Mouse (Mus musculus): Measurements from ENCODE around the gene Akap2. TPM values are rescaled to one million over a fixed set of nuclear protein-coding genes. Genes with fewer than 3 reads are reported as not detected.
A peak's percentile ranks its signal among the peaks of the same experiment; 100 is the strongest.

The Akap2 gene
- total RNA-seq, 2 experiments from 2014 or later = 35.1 to 38.1 TPM

- DNase-seq (ENCODE audit: low spot score in 2 of 2) = no peak
- intact Hi-C loops (cut with DNase I) = no loop called here
Observed at GRCm38 (mm10) chr4:57816146-57816545, 98.7 kb downstream of the Akap2 start.

DNA sequence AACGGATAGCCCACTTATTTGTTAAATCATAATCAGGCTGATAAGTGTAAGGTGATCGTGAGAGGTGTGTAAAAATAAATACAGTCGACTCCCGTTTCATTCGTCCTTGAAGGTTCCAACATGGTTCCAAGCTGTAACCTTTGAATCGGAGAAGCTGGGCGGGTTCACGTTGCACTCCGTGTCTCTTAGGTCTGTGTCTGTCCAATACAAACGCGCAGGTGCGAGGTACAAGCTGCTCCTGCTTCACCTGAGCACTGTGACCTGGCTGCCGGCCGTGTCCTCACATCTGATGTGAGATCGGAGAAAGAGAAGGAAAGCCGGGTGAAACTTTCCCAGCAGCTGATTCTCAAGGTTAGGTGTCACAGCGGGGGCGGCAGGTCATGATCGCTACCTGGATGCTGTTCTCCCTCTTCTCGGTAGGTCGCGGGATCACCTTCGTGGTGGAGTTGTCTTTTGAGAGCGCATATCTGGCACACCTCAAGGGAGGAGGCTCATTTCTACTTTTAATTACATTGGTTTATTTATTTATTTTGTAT is 103.5 kb downstream of the Akap2 start:
- intact Hi-C loops (cut with DNase I) = no loop called here
- no peak for DNase-seq (ENCODE audit: low spot score in 2 of 2)

GRCm38 (mm10) chr4:57821556-57822356 is 104.3 kb downstream of the Akap2 start:
- intact Hi-C loops (cut with DNase I) = no loop called here
- peak in 1 of 2 experiments; percentile 43 for DNase-seq (ENCODE audit: low spot score in 2 of 2)

GRCm38 (mm10) chr4:57822641-57823040 is 105.2 kb downstream of the Akap2 start:
- no peak for DNase-seq (ENCODE audit: low spot score in 2 of 2)
- intact Hi-C loops (cut with DNase I) = no loop called here

DNA sequence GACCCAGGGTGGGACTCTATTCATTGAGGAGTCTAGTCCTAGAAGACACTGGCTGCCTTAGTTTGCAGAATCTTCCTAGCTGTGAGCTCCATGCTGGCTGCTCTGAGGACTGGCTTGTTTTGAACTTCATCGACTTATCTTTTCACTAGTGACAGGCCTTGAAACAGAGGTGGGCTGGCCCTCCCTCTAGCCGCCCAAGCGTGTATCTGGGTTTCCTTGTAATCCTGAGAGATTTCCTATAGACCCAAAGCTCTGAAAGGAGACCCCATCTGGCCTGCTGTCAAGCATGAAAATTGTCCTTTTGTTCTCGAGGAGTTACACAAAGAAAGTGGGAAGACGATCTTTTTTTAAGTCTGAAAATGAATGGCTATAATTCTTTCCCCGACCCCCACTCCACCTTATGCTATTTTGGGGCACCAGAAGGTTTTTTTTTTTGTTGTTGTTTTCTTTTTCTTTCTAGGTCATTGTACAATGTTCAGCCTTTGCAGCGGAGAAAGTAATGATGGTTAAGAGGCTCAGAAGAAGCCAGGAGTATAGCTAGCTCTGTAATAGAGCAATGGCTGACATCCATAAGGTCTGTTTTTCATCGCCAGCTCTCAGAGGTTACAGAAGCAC is 107.3 kb downstream of the Akap2 start:
- no peak for DNase-seq (ENCODE audit: low spot score in 2 of 2)

DNA sequence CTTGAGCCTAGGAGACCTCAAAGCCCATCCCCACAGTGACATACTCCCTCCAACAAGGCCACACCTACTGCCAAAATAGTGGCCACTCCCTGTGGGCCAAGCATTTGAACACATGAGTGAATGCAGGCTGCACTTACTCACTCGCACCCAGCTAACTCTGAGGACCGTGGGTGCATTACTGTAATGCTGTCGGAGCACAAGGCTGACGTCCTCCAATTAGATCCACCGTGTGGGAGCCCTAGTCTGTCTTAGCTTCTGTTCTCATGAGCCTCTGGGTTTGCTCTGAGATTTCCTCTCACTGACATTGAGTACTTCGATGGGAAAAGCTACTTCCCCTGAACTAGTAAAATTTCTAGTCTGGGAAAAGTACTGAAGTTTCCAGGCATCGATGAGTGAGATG is 108.8 kb downstream of the Akap2 start:
- intact Hi-C loops (cut with DNase I) = no loop called here
- no peak for DNase-seq (ENCODE audit: low spot score in 2 of 2)

More for the DNA sequence above, 107.3 kb downstream of the Akap2 start:
- intact Hi-C loops (cut with DNase I) = no loop called here

DNA sequence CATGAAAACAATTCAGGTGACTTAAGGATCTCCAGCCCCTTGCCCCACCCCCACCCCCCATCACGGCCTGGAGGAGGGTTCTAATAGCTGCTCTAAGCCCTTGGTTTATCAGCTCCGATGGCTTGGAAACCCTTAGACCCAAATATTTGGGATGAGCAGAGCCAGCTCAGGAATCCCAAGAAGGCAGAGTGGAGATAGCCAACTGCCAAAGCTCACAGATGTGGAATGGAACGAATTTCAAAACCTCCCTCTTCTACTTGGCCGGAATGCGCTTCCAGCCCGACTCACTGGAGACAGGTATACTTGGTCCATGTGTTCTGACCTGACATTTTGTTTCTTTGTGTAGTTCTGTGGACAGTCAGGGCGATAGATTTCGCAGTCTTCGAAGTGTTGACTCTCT is 111.7 kb downstream of the Akap2 start:
- intact Hi-C loops (cut with DNase I) = no loop called here
- DNase-seq (ENCODE audit: low spot score in 2 of 2) = no peak

GRCm38 (mm10) chr4:57829740-57830139 is 112.3 kb downstream of the Akap2 start:
- intact Hi-C loops (cut with DNase I) = loop anchor here (5.0 kb wide), 1 partner anchor 37 kb away; no protein-coding TSS in a partner anchor
- DNase-seq (ENCODE audit: low spot score in 2 of 2) = no peak

DNA sequence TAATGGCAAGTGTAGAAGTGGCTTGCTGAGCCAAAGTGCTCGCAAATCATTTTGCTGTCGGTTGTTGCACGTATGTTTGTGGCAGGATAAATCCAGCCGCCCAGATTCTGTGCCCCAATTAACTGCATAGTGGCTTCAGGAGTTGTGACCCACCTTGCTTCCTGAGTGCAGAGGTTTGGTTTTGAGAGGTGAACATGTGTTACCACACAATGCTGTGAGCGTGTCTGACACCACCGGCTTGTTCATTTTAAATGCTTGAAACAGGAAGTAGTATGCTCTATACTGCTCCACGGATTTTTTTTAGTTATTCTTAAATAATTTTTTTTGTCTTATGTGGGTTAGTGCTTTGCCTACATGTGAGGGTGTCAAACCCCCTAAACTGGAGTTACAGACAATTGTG is 114.9 kb downstream of the Akap2 start:
- intact Hi-C loops (cut with DNase I) = loop anchor here (5.0 kb wide), 1 partner anchor 40 kb away; no protein-coding TSS in a partner anchor

GRCm38 (mm10) chr4:57833060-57833459 is 115.6 kb downstream of the Akap2 start:
- no peak for DNase-seq (ENCODE audit: low spot score in 2 of 2)
- intact Hi-C loops (cut with DNase I) = loop anchor here (5.0 kb wide), 1 partner anchor 41 kb away; no protein-coding TSS in a partner anchor

More for the DNA sequence above, 114.9 kb downstream of the Akap2 start:
- DNase-seq (ENCODE audit: low spot score in 2 of 2) = no peak

GRCm38 (mm10) chr4:57834141-57834540 is 116.7 kb downstream of the Akap2 start:
- DNase-seq (ENCODE audit: low spot score in 2 of 2) = no peak

GRCm38 (mm10) chr4:57837089-57837488 is 119.6 kb downstream of the Akap2 start:
- DNase-seq (ENCODE audit: low spot score in 2 of 2) = no peak
- intact Hi-C loops (cut with DNase I) = no loop called here

More at GRCm38 (mm10) chr4:57834141-57834540, 116.7 kb downstream of the Akap2 start:
- intact Hi-C loops (cut with DNase I) = loop anchor here (5.0 kb wide), 1 partner anchor 42 kb away; no protein-coding TSS in a partner anchor

DNA sequence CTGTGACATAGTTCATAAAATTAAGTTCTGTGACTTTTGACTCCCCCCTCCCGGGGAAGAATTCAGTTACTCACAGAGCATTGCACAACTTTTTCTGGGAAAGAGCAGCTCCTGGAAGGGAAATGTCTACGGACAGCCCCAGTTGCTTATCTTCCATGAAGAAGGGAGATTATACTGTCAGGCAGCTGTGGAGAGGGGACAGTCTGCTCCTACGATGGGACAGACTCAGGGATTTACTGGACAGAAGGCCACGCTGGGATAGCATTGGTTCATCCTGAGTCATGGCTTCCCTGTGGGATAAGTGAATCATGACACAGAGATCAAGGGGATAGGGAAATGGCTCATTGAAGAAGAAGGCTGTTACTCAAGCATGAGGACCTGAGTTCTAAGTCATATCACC is 121.9 kb downstream of the Akap2 start:
- intact Hi-C loops (cut with DNase I) = no loop called here
- no peak for DNase-seq (ENCODE audit: low spot score in 2 of 2)

DNA sequence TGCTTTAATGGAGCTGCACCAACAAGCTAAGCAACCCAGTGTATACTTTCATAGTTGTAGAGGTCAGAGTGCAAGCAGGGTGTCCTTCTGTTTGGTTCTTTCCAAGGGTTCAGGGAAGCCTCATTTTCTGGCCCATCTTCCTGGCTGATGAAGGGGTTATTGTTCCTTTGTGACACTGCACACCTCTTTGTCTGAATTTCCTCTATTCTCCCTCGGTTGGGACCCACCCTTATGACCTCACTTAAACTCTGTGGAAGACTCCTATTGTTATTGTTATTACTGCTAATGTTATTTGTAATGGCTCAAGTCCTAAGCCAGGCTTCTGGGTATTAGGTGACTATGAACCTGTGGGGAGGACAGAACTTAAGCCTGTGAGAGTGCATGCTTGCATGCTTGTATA is 124.5 kb downstream of the Akap2 start:
- intact Hi-C loops (cut with DNase I) = no loop called here
- DNase-seq (ENCODE audit: low spot score in 2 of 2) = no peak

DNA sequence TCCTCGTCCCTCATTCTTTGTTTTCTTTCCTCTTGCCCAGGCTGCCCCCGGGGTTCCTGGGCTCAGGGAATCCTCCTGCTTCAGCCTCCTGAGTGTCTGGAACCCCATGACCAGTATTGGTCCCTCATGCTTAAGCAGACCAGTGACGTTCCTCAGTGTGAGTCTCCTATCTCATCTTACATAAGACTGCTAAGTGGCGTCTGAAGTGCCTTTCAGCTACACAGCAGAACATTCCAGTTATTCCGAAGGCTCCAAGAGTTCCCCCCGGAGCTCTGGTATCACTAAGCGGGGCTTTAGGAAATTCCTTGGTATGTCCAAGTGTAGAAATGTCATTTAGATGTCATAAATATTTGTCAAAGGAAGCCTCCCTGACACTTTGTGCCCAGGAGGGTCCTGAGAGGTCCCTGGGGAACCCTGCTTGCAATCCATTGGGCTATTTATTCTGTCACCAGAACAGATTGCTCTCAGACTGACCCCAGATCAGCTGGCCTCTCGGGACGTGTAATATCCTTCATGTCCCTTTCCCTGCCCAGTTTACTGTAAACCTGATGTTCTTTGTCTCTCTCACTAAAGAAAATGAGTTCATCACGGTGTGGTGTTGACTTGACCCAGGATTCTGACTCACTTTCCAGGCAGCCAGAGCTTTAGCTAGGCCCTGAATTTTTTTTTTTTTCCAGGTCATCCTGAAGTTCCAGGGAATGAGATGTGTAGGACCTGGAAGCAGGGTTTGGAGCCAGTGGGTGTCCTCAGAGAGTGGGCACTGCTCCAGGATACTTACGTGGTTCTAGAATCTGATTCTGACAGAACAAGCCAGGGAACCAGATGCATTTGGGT is 125.2 kb downstream of the Akap2 start:
- intact Hi-C loops (cut with DNase I) = no loop called here
- no peak for DNase-seq (ENCODE audit: low spot score in 2 of 2)

- peak; percentile 17 to 40 for DNase-seq (ENCODE audit: low spot score in 2 of 2)
- intact Hi-C loops (cut with DNase I) = no loop called here
Observed at GRCm38 (mm10) chr4:57845031-57845431, 127.6 kb downstream of the Akap2 start.

- no peak for DNase-seq (ENCODE audit: low spot score in 2 of 2)
- intact Hi-C loops (cut with DNase I) = no loop called here
Observed at GRCm38 (mm10) chr4:57845541-57846210, 128.2 kb downstream of the Akap2 start.

DNA sequence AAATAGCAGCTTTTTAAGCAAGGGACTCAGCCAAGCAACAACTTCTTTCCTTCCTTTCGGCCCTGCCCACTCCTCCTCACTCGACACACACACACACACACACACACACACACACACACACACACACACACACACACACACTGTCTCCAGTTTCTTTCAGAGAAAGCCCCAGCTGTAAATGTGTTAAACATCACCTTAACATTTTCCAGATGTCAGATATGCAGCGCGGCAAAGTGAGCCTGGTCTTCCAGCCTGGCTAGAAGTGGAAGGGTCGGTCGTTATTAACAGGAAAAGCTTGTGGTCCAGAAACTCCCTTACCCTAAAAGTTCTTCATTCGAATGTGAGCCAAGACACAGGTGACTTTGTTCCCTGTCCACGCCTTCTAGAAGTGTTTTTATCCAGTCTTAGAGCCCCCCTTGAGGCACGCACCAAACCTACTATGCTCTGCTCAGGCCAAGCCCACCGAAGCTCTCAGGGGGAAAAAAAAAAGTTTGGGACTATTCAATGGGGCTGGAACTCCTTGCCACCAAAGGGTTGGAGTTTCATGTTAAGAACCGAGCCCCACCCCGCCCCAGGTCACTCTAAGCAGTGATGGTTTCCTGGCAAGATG is 129.0 kb downstream of the Akap2 start:
- intact Hi-C loops (cut with DNase I) = no loop called here
- no peak for DNase-seq (ENCODE audit: low spot score in 2 of 2)

DNA sequence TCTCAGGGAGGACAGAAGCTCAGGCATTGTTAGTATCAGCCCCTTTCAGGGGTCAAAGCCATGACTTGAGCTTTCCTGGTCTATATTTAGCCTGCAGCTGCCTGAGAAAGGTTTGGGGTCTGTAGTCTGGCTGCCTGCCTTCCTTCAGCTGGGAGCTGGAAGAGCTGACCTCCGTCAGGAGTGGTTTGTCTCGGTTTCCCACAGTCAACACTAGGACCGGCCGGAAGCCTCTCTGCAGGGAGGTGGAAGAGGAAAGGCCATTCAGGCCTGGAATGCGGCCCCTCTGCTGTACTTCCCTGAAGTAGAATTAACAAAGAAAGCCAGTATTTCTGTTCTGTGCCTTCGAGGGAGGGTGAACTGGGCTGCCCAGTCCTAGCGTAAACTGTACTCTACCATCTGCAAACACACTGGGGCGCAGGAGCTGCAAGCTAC is 129.6 kb downstream of the Akap2 start:
- DNase-seq (ENCODE audit: low spot score in 2 of 2) = no peak
- intact Hi-C loops (cut with DNase I) = no loop called here
